Mouse (Mus musculus) kidney, embryonic 16.5 days (tissue): ENCODE measurements around the gene Hnf1b. TPM values are rescaled to one million over a fixed set of nuclear protein-coding genes. Genes with fewer than 3 reads are reported as not detected.
A peak's percentile ranks its signal among the peaks of the same experiment; 100 is the strongest.

ENCODE experiments used
- ATAC-seq: fragments of 200-750 bp; cut with Nextera tagmentation; 2 replicates; pipeline ENCODE4 v1.8.0; 2017; ENCODE audit warnings: moderate TSS enrichment; ENCODE audit not compliant: low FRiP score, low TSS enrichment
- H3K27ac ChIP-seq: fragments of 300-500 bp; sonication (generic); 2 replicates; pipeline ENCODE4 v1.5.1; 2014; ENCODE audit warnings: low read length
- H3K27me3 ChIP-seq: fragments of 300-500 bp; sonication (generic); 2 replicates; pipeline ENCODE4 v1.6.1; 2014; ENCODE audit warnings: low read length, control low read depth, mixed read lengths; ENCODE audit not compliant: insufficient read depth
- H3K36me3 ChIP-seq: fragments of 300-500 bp; sonication (generic); 2 replicates; pipeline ENCODE4 v1.6.1; 2014; ENCODE audit warnings: low read length, control low read depth, mixed read lengths; ENCODE audit not compliant: insufficient read depth
- H3K4me1 ChIP-seq: fragments of 300-500 bp; sonication (generic); 2 replicates; pipeline ENCODE4 v1.6.1; 2014; ENCODE audit warnings: low read length, control low read depth, mixed read lengths; ENCODE audit not compliant: insufficient read depth
- H3K4me2 ChIP-seq: fragments of 300-500 bp; sonication (generic); replicated peaks from 2 replicates; pipeline ENCODE4 v1.6.1; 2014; ENCODE audit warnings: low read depth, low read length
- H3K4me3 ChIP-seq: fragments of 300-500 bp; sonication (generic); 2 replicates; pipeline ENCODE4 v1.5.1; 2014; ENCODE audit warnings: mild to moderate bottlenecking, low read length
- H3K9ac ChIP-seq: fragments of 300-500 bp; sonication (generic); replicated peaks from 2 replicates; pipeline ENCODE4 v1.6.1; 2014; ENCODE audit warnings: low read length
- H3K9me3 ChIP-seq: fragments of 300-500 bp; sonication (generic); 2 replicates; pipeline ENCODE4 v1.6.1; 2016; ENCODE audit warnings: low read length, control low read depth
- WGBS: fragments of 180-500 bp; shearing (Covaris S2); extraction: QIAGEN DNeasy Blood & Tissue Kit; methylation state at CpG from one replicate; pipeline ENCODE4 v1.1.7; 2014; 5-methylcytosine and 5-hydroxymethylcytosine counted together
- polyA plus RNA-seq: library from polyadenylated mRNA; unstranded; fragments of >200 nt; fragmentation: Nextera tagmentation; extraction: Ambion mirVana; gene quantifications from 2 replicates; pipeline ENCODE4 v1.2.1, GENCODE M21; 2015

Gene Hnf1b
- polyA plus RNA-seq, 1 experiment from 2014 or later, result 90.9 TPM

DNA sequence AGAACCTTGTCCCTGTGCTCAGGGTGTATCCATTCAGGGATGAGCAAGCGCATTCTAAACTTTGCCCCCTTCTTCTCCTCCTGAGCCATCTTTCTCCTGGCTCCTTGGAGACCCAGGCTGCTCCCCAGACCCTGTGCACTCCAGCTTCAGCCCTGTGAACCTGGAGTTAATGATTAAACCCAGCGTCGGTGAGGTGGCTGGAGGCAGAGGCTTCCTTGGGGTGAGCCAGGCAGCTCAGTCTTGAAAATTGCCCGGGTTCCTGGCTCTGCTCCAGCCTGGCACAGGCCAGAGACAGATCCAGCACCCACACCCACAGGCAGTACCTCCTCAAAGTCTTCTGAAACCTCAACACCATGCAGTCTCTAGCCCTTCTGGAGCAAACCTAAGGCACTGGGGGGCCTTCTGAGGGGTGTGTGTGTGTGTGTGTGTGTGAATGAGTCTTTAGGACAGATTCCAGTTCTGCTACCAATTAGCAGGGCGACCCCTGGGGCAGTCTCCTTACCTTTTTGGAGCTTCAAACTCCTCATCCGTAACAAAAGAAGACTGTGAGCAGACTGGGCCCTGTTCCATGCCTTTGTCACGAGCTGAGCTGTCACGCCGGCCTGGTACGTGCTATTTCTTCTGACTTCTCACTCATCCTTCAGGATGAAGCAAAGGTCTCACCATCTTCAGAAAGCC, 29.9 kb upstream of the Hnf1b start:
- Histone ChIP-seq H3K4me2 (no peak overlapping the region), H3K4me1 (peaks cover 31% of the 10 kb centered on the region), H3K9me3 (no peaks in the 10 kb centered on the region), H3K36me3 (no peaks in the 10 kb centered on the region), H3K4me3 (no peak overlapping the region), H3K9ac (0 out of 2 replicates have a peak overlapping the region, but pooled peaks have one; percentile 9), H3K27me3 (no peaks in the 10 kb centered on the region), H3K27ac (peak overlapping the region; percentile 98)
- ATAC-seq, result peak; percentile 92
- 47% methylated on average over 10 of the region's 10 CpGs for WGBS

DNA sequence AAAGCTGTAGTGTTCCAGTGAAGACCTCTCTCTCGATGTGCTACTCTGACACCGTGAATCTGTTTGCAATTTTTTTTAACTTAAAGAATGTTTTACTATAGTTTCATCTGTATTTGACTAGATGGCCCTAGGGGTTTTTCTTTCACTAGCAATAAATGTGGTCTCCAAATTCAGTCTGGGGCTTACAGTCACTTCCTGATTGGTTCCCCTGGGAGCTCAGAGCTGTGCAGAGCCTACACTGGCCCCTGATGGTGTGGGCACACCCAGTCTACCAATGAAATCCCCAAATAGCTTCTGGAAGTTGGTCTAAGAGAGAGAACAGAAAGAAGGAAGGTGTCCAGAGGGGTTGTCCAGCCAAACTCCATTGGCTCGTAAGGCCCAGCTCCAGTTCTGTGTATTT, 23.7 kb upstream of the Hnf1b start:
- WGBS, result 88% methylated on average over 3 of the region's 3 CpGs
- H3K4me3 ChIP-seq, result no peak overlapping the region

DNA sequence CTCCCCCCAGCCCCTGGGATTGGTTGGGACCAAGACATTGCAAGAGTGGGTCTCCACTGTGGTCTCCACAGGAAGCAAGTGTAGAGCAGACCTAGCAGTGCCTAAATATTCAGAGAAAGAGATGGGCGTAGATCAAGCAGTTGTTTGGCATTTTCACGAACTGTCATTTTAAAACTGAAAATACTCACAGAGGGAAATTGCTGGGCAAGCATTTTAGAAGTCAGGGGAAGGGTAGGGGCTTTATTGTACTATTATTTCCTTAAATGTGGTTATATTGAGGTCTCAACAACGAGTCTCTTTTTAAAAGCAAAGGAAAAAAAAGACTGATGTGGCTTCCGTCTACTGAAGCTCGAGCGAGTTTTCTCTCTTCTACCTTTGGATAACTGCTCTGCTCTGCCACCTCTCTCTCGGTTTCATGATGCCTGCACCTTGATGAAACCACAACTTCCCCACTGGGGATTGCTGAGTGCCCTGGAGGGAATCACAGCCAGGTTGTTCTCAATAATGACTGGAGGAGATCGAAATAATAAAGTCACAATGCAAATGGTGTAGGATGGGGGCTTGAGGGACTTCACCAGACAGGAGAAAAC, 21.2 kb upstream of the Hnf1b start:
- H3K9ac ChIP-seq, result no peak overlapping the region
- ATAC-seq, result no peak
- H3K4me2 ChIP-seq, result no peak overlapping the region
- H3K36me3 ChIP-seq, result no peaks in the 10 kb centered on the region
- H3K27ac ChIP-seq, result no peak overlapping the region
- H3K9me3 ChIP-seq, result no peaks in the 10 kb centered on the region
- H3K4me1 ChIP-seq, result no peaks in the 10 kb centered on the region
- 73% methylated on average over 8 of the region's 8 CpGs for WGBS
- no peaks in the 10 kb centered on the region for H3K27me3 ChIP-seq
- H3K4me3 ChIP-seq, result no peak overlapping the region

More for the DNA sequence above, 23.7 kb upstream of the Hnf1b start:
- no peak overlapping the region for H3K4me2 ChIP-seq
- ATAC-seq, result no peak
- H3K4me1 ChIP-seq, result no peaks in the 10 kb centered on the region
- no peaks in the 10 kb centered on the region for H3K9me3 ChIP-seq
- no peak overlapping the region for H3K9ac ChIP-seq
- H3K27me3 ChIP-seq, result no peaks in the 10 kb centered on the region
- H3K36me3 ChIP-seq, result no peaks in the 10 kb centered on the region
- H3K27ac ChIP-seq, result no peak overlapping the region

DNA sequence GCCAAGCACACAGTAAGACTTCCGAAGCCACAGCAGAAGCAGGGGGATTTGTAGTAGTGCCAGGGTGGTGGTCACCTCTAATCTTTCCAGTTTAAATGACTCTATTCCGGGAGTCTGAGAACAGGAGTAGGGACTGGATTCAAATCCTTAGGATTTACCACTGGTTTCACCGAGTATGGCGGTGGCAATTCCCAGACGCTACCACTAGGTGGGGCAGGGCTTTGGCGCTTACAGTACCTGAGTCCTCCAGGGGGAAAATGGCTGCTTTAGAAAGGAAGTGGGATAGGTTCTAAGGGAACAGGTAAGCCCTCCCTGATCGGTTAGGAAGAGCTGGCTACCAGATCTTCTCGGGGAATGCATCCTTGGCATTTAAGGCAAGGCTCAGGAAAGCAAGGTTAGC, 17.5 kb upstream of the Hnf1b start:
- H3K4me3 ChIP-seq, result no peak overlapping the region
- H3K27me3 ChIP-seq, result no peaks in the 10 kb centered on the region
- H3K9me3 ChIP-seq, result no peaks in the 10 kb centered on the region
- no peak for ATAC-seq
- WGBS, result 52% methylated on average over 8 of the region's 8 CpGs
- 0 out of 2 replicates have a peak, but pooled peaks cover 4% of the 10 kb centered on the region for H3K4me1 ChIP-seq
- no peak overlapping the region for H3K27ac ChIP-seq
- H3K9ac ChIP-seq, result no peak overlapping the region
- H3K4me2 ChIP-seq, result no peak overlapping the region
- H3K36me3 ChIP-seq, result no peaks in the 10 kb centered on the region

DNA sequence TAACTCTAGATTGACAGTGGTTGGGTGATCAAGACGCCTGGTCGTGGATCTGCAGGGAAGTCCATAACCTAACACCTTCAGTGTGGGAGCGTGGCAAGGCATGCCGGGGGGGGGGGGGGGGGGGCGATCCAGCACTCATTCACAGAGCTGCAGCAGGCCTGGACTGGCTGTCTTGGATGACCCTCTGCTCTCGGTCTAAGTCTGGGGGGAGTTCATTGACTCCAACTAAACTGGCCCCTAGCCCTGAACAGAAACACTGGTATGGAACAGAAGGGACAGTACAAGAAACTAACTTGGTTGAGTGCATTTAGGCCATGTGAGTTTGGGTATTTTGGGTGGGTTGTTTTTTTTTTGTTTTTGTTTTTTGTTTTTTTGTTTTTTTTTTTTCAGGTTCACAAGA, 16.3 kb upstream of the Hnf1b start:
- no peaks in the 10 kb centered on the region for H3K27me3 ChIP-seq
- no peak overlapping the region for H3K4me3 ChIP-seq
- H3K9me3 ChIP-seq, result no peaks in the 10 kb centered on the region
- WGBS, result 66% methylated on average over 5 of the region's 6 CpGs
- H3K27ac ChIP-seq, result no peak overlapping the region; the same call in 1 of the 2 replicates
- peak; percentile 35; the same call in 1 of the 2 replicates for ATAC-seq
- 0 out of 2 replicates have a peak, but pooled peaks cover 4% of the 10 kb centered on the region for H3K4me1 ChIP-seq
- no peak overlapping the region for H3K9ac ChIP-seq
- H3K36me3 ChIP-seq, result no peaks in the 10 kb centered on the region
- H3K4me2 ChIP-seq, result no peak overlapping the region

DNA sequence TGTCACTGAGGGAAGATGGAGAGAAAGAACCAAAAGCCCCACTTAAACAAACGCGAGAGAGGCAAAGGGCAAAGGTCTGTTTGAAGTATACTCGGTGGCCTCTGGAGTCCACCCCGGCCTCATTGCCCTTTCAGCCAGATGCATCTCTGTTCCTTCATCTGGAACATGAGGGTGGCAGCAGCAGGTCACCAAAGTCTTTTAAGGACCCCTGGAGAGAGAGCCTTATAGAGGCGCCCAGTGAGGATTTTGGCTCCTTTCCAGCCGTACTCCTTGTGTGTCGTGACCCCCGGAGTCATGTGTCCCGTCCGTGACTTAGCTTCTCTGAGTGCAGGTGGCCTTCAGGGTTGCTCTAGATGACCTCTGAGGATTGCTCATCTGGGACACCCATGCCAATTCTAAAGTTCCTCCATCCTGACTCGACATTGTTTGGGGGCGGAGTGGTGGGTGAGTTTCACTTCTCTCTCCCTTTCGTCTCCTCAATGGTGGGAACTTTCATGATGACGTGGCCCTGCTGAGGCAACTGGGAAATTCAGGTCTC, 15.8 kb upstream of the Hnf1b start:
- peak; percentile 75 for ATAC-seq
- H3K27me3 ChIP-seq, result no peaks in the 10 kb centered on the region
- 43% methylated on average over 14 of the region's 14 CpGs for WGBS
- H3K4me1 ChIP-seq, result 0 out of 2 replicates have a peak, but pooled peaks cover 4% of the 10 kb centered on the region
- H3K36me3 ChIP-seq, result no peaks in the 10 kb centered on the region
- no peak overlapping the region for H3K4me2 ChIP-seq
- no peak overlapping the region for H3K4me3 ChIP-seq
- no peaks in the 10 kb centered on the region for H3K9me3 ChIP-seq
- no peak overlapping the region for H3K9ac ChIP-seq
- 0 out of 2 replicates have a peak overlapping the region, but pooled peaks have one; percentile 13 for H3K27ac ChIP-seq

DNA sequence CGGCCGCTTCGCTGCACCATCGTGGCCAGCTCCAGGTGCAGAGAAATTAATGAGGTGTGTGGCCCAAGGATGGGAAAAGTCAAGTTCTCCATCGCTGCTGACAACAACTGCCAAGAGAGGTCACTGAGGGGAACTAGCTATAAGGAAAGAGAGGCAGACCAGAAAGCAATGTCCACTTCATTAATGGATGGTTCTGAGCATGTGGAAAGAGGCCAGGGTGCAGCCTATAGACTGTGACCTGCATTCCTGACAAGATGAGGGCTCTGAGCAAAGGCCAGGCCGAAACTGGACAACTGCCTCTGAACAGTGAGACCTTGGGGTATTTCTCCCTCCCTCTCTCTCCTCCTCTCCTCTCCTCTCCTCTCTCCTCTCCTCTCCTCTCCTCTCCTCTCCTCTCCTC, 10.4 kb upstream of the Hnf1b start:
- H3K4me2 ChIP-seq, result no peak overlapping the region
- no peaks in the 10 kb centered on the region for H3K36me3 ChIP-seq
- H3K4me3 ChIP-seq, result no peak overlapping the region
- H3K27me3 ChIP-seq, result no peaks in the 10 kb centered on the region
- H3K4me1 ChIP-seq, result no peaks in the 10 kb centered on the region
- H3K9ac ChIP-seq, result no peak overlapping the region
- no peaks in the 10 kb centered on the region for H3K9me3 ChIP-seq
- ATAC-seq, result peak; percentile 75
- 35% methylated on average over 6 of the region's 6 CpGs for WGBS
- peak overlapping the region; percentile 26; the same call in 1 of the 2 replicates for H3K27ac ChIP-seq

DNA sequence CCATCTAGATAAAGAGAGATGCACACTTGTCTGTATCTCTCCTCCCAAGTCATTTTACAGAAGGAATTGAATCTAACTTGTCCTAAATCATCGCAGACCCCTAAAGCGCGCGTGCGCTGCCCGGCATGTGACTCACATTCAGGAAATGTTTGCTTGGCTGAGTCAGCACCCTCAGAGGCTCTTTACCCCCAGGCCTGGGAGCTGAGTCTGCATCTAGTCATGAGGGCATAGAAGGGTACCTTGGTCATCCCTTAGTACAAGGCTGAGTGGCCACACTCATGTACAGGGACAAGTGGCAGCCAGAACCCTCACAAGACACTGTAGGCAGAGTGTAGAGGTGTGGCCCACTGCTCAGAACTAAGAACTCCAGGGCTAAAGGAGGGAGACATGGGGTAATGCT, 6.3 kb upstream of the Hnf1b start:
- no peak for ATAC-seq
- Histone ChIP-seq H3K4me1 (no peaks in the 10 kb centered on the region), H3K9ac (no peak overlapping the region), H3K27me3 (0 out of 2 replicates have a peak, but pooled peaks cover 3% of the 10 kb centered on the region), H3K27ac (no peak overlapping the region), H3K36me3 (no peaks in the 10 kb centered on the region), H3K4me3 (no peak overlapping the region), H3K9me3 (no peaks in the 10 kb centered on the region), H3K4me2 (no peak overlapping the region)
- 76% methylated on average over 6 of the region's 6 CpGs for WGBS

DNA sequence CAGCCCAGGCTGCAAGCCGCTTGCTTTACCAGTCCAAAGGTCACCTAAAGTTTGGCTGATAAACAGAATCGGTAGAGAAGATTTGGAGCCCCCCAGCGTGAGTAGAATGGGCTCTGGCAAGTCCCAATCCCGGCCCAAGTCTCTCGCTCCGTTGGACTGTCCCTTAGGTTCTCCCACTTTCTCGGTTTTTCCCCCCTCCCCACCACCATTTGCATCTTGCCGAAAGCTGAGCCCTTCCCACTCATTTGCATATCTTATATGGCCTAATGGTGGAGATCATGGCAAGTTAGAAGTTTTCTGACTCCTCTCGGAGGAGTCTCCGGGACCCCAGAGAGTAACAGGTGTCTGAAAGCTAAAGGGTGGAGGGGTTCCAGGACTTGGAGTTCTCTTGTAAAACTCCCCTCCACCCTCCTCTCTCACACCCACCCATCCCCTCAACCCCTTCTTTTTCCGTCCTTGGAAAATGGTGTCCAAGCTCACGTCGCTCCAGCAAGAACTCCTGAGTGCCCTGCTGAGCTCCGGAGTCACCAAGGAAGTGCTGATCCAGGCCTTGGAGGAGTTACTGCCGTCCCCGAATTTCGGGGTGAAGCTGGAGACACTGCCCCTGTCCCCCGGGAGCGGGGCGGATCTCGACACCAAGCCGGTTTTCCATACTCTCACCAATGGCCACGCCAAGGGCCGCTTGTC, 866 bp downstream of the Hnf1b start:
- ATAC-seq, result peak; percentile 82
- WGBS, result under 1% methylated on average over 24 of the region's 24 CpGs
- Histone ChIP-seq H3K4me1 (peaks cover 8% of the 10 kb centered on the region; the same call in 1 of the 2 replicates), H3K4me2 (peak overlapping the region; percentile 45), H3K36me3 (no peaks in the 10 kb centered on the region), H3K27me3 (peaks cover 53% of the 10 kb centered on the region), H3K4me3 (peak overlapping the region; percentile 67), H3K9ac (peak overlapping the region; percentile 84), H3K27ac (peak overlapping the region; percentile 96), H3K9me3 (no peaks in the 10 kb centered on the region)
